13 mouse cellular contexts compared by ENCODE assay signal in the genomic region with DNA sequence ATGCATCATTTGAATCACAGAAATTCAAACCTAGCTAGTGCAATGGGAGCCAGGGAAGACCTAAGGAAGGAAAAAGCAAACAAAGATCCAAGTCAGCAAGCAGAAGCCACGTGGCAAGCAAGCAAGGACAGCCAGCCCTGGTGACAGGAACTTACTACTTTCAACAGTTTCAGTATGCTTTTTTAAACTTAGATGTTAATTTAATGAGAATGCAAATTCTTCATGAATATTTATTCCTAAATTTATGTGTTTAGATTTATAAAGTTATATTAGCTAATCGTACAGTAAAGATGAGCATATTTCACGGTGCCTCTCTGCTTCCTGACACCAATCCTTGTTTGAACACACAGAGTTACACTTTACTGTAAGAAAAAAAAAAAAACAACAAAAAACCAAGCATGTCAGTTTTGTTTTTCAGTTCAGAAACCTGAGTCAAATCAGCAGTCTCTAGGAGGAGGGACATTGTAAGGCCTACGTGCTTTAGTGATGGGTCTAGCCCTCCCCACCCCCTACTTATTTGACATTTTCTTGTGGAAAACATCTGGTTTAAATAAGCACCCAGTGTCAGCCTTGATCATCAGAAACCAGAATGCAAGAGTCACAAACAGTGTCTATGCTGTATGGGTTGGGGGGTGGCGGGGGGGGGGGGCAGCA.
DNase-seq lines count a peak whose midpoint lies in the region; ATAC-seq lines count a peak whose summit lies in the region.
"Had no signal": no experiment of that assay in that cellular context is flagged by ENCODE, and none has a peak within 500 bp of the region (broad histone marks: within the 10 kb centered on the region; RNA-seq: fewer than 3 reads in every experiment).

No protein-coding gene starts in this region.

- no peaks in the 10 kb centered on the region for H3K27me3 ChIP-seq in heart, embryonic 10.5 days (ENCODE audit: insufficient read depth, poor library complexity, severe bottlenecking)
- no peaks in the 10 kb centered on the region for H3K27me3 ChIP-seq in midbrain, embryonic 12.5 days
- no peaks in the 10 kb centered on the region for H3K27me3 ChIP-seq in midbrain, embryonic 15.5 days (replicated peaks)
- no peaks in the 10 kb centered on the region for H3K27me3 ChIP-seq in embryonic facial prominence, embryonic 15.5 days
- H3K27me3 ChIP-seq in stomach, embryonic 14.5 days (ENCODE audit: control insufficient read depth, insufficient read depth, low read length): no peaks in the 10 kb centered on the region
- H3K27me3 ChIP-seq: forebrain, embryonic 13.5 days had no signal

- peak overlapping the region; percentile 60 for H3K27ac ChIP-seq in heart, embryonic 10.5 days
- 0 out of 2 replicates have a peak overlapping the region, but pooled peaks have one; percentile 15 for H3K27ac ChIP-seq in midbrain, embryonic 12.5 days (replicated peaks)
- no peak overlapping the region for H3K27ac ChIP-seq in midbrain, embryonic 15.5 days
- H3K27ac ChIP-seq in embryonic facial prominence, embryonic 15.5 days (replicated peaks): peak overlapping the region; percentile 72
- peak overlapping the region; percentile 62; the same call in 1 of the 2 replicates for H3K27ac ChIP-seq in stomach, embryonic 14.5 days (ENCODE audit: low read length)
- H3K27ac ChIP-seq: forebrain, embryonic 13.5 days had no signal

- no peak for ATAC-seq in midbrain, embryonic 12.5 days (ENCODE audit: low FRiP score, low read depth)
- no peak for ATAC-seq in midbrain, embryonic 15.5 days (replicated peaks)
- ATAC-seq in embryonic facial prominence, embryonic 15.5 days (ENCODE audit: insufficient number of reproducible peaks, low FRiP score, low TSS enrichment, low read depth): peak; percentile 51; the same call in 1 of the 2 replicates
- ATAC-seq in stomach, embryonic 14.5 days (ENCODE audit: insufficient number of reproducible peaks, insufficient read depth, low FRiP score, low read depth): no peak
- ATAC-seq: forebrain, embryonic 13.5 days had no signal

- H3K4me2 ChIP-seq in midbrain, embryonic 12.5 days (replicated peaks): no peak overlapping the region
- H3K4me2 ChIP-seq in midbrain, embryonic 15.5 days: no peak overlapping the region
- H3K4me2 ChIP-seq in embryonic facial prominence, embryonic 15.5 days (replicated peaks): no peak overlapping the region
- no peak overlapping the region for H3K4me2 ChIP-seq in stomach, embryonic 14.5 days (replicated peaks; ENCODE audit: low read depth, low read length)
- H3K4me2 ChIP-seq: forebrain, embryonic 13.5 days had no signal

- peaks cover 28% of the 10 kb centered on the region for H3K4me1 ChIP-seq in heart, embryonic 10.5 days
- H3K4me1 ChIP-seq in midbrain, embryonic 12.5 days: peaks cover 37% of the 10 kb centered on the region
- H3K4me1 ChIP-seq in midbrain, embryonic 15.5 days: peaks cover 15% of the 10 kb centered on the region
- peaks cover 32% of the 10 kb centered on the region for H3K4me1 ChIP-seq in embryonic facial prominence, embryonic 15.5 days
- H3K4me1 ChIP-seq in stomach, embryonic 14.5 days (ENCODE audit: control insufficient read depth, insufficient read depth, low read length): peaks cover 25% of the 10 kb centered on the region

- intact Hi-C loops in heart, postnatal 36 days (cut with DNase I): no loop called here

- no peaks in the 10 kb centered on the region for H3K36me3 ChIP-seq in heart, embryonic 10.5 days
- H3K36me3 ChIP-seq in midbrain, embryonic 12.5 days: no peaks in the 10 kb centered on the region
- no peaks in the 10 kb centered on the region for H3K36me3 ChIP-seq in midbrain, embryonic 15.5 days (replicated peaks)
- H3K36me3 ChIP-seq in embryonic facial prominence, embryonic 15.5 days: no peaks in the 10 kb centered on the region
- no peaks in the 10 kb centered on the region for H3K36me3 ChIP-seq in stomach, embryonic 14.5 days (ENCODE audit: control insufficient read depth, insufficient read depth, low read length)

- H3K9ac ChIP-seq in midbrain, embryonic 12.5 days (replicated peaks): no peak overlapping the region
- no peak overlapping the region for H3K9ac ChIP-seq in midbrain, embryonic 15.5 days
- H3K9ac ChIP-seq in embryonic facial prominence, embryonic 15.5 days: no peak overlapping the region
- no peak overlapping the region for H3K9ac ChIP-seq in stomach, embryonic 14.5 days (replicated peaks; ENCODE audit: low read depth, low read length)
- H3K9ac ChIP-seq: forebrain, embryonic 13.5 days had no signal

- no peak overlapping the region for H3K4me3 ChIP-seq in heart, embryonic 10.5 days
- H3K4me3 ChIP-seq in midbrain, embryonic 12.5 days: no peak overlapping the region
- no peak overlapping the region for H3K4me3 ChIP-seq in midbrain, embryonic 15.5 days
- H3K4me3 ChIP-seq in embryonic facial prominence, embryonic 15.5 days (replicated peaks): no peak overlapping the region
- H3K4me3 ChIP-seq in stomach, embryonic 14.5 days (ENCODE audit: low read depth, low read length): no peak overlapping the region
- H3K4me3 ChIP-seq: forebrain, embryonic 13.5 days had no signal

- no peak for DNase-seq in heart, embryonic 10.5 days (ENCODE audit: low spot score)
- no peak for DNase-seq in heart, postnatal 36 days
- no peak for DNase-seq in left cerebral cortex, adult 9 months (ENCODE audit: low spot score in 2 of 2)
- no peak for DNase-seq in frontal cortex, postnatal 10 days (ENCODE audit: low spot score in 2 of 2)
- DNase-seq: cerebellum, postnatal 25 days; gastrocnemius, postnatal 25 days; kidney, postnatal 36 days; left cerebral cortex, postnatal 4 days had no signal

- no peaks in the 10 kb centered on the region for H3K9me3 ChIP-seq in heart, embryonic 10.5 days
- H3K9me3 ChIP-seq in midbrain, embryonic 12.5 days: no peaks in the 10 kb centered on the region
- no peaks in the 10 kb centered on the region for H3K9me3 ChIP-seq in midbrain, embryonic 15.5 days
- no peaks in the 10 kb centered on the region for H3K9me3 ChIP-seq in embryonic facial prominence, embryonic 15.5 days (replicated peaks)
- no peaks in the 10 kb centered on the region for H3K9me3 ChIP-seq in stomach, embryonic 14.5 days (ENCODE audit: control insufficient read depth, low read depth, low read length)
- H3K9me3 ChIP-seq: forebrain, embryonic 13.5 days had no signal

- WGBS in heart, embryonic 10.5 days: 71% methylated on average over 5 of the region's 5 CpGs
- WGBS in midbrain, embryonic 12.5 days: 58% methylated on average over 5 of the region's 5 CpGs
- 63% methylated on average over 5 of the region's 5 CpGs for WGBS in midbrain, embryonic 15.5 days
- 36% methylated on average over 5 of the region's 5 CpGs for WGBS in embryonic facial prominence, embryonic 15.5 days
- WGBS in stomach, embryonic 14.5 days: 56% methylated on average over 5 of the region's 5 CpGs
